Mouse (Mus musculus): Measurements from ENCODE around the gene Grin2a. TPM values are rescaled to one million over a fixed set of nuclear protein-coding genes. Genes with fewer than 3 reads are reported as not detected.

Grin2a gene
- total RNA-seq (2021): 100 to 1,000 TPM; 167 to 190 TPM
- long read RNA-seq, partial matches to known transcripts: 0 of 14 reads
- long read RNA-seq, other reads (novel, unspliced or antisense): 14 of 14 reads

DNA sequence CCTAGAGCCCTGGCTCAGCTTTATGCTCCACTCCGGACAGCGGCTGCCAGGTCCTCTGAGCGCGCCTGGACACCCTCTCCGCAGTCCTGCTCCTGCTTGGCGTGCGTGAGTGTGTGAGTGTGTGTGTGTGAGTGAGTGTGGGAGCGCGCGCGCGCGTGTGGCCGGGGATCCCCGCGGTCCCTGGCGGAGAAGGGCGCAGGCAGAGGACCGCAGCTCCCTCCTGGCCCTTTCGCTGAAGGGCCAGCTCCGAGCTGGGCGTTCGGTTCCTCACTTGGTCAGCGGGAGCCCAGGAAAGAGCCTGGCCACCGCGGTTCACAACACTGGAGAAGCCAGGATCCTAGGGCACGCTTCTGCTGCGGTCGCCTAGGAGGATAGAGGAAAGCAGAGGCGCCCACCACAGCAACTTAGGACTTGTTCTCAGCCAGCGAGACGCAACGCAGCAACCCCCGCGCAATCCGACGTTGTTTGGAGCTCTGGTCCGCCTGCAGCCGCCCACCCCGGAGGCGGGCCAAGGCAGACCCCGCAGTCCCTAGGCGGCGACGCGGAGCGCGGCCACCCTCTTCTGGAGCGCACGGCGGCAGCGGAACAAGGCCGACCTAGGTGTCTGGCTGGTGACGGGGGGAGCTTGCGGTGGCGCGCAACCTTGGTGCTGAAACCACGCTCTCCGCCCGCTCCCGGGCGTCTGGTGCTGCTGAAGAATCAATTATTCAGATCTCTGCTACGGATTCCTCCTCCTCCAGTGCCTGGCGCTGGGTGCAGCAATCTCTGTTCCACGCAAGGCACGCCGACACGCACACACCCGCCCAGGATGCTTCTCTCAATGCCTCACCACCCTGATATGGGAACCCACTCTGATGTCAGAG, at the start of gene Grin2a:
Grin2a (minus strand) TSS at position 610 of the 863 bp plus-strand sequence.
- DNase-seq (ENCODE audit: low spot score in 2 of 2): peak; percentile 58 to 69

GRCm38 (mm10) chr16:10035582-10036215, 40.3 kb upstream of the Grin2a start:
- DNase-seq (ENCODE audit: low spot score in 2 of 2): no peak

DNA sequence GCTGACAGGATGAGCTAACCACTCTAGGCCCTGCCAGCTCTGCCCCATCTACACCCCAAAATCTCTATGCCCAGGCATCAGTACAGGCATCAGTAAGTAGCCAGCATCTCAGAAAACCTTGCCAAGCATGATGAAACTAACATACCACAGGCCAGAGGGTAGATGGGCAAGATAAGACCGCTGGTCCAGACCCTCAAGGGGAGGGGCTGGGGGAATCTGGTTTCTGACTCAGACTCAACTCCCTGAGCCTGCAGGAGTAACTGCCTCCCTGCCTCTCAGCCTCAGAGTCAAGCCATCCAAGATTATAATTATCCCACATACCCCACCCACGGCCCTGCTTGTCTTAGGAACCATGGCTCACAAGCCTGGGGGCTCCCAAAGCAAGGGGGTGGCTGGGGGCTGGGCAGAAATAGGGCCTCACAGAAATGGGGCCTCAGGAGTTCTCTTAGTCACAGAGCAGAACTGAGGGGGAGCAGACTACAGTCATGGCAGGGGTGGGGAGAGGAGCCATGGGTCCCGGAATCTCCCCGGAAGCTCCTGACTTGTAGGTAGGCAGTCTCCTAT, 38.1 kb upstream of the Grin2a start:
- DNase-seq (ENCODE audit: low spot score in 2 of 2): no peak

GRCm38 (mm10) chr16:10031891-10032290, 36.5 kb upstream of the Grin2a start:
- DNase-seq (ENCODE audit: low spot score in 2 of 2): peak in 1 of 2 experiments; percentile 24

DNA sequence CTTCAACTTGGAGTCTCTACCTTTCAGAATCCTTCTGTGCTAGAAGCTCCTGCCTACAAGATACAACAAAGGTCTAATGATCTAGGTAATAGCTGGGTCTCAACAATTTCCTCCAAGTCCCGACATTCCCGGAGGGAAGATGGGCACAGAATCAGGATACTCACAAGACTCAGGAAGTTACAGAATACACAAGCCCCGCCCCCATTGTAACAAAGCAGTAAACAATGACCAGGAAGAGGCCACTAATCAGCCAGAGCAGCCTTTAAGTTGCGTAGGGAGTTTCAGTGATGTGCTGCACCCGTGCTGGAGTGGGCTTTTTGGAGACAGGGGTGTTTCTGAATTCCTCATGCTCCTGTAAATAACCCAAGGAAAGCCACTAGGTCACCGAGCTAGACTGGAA, 31.4 kb upstream of the Grin2a start:
- DNase-seq (ENCODE audit: low spot score in 2 of 2): no peak

- DNase-seq (ENCODE audit: low spot score in 2 of 2): no peak
These were observed 14.4 kb upstream of the Grin2a start for GRCm38 (mm10) chr16:10009743-10010142.

DNA sequence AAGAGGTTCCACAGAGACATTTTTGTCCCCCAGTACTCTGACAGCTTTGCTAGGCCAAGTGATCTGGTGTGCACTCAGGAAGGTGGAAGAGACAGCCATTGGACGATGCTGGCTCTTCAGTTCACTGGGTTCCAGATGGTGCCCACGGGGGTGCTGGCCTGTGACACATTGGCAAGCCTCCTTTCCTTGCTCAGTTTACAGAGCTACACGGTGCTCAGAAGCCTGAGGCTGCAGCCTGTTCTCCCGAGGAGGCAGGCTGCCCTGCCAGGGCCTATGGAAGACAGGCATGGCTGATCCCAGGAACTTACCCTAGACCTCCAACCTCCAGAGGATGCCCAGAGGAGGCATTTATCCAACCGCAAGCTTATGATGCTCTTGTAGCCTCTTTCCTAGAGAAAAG, 10.2 kb upstream of the Grin2a start:
- no peak for DNase-seq (ENCODE audit: low spot score in 2 of 2)

DNA sequence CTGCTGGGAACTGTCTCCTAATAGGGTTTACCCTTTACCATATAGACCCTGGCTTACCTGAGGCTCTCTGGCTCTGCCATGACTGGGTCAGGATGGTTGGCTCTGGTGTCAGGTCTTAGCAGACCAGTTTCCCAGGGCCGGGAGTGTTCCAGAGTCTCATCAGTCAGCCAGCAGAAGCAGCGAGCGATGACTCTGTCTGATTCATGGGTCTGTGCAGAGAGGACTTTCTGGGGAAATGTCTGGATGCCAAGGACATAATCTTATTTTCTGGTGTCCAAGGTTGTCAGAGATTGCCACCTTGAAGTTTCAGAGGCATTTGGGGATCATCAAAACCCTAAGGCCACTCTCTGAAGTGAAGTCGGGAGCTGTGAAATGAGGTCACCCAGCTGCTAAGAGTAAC, 8.7 kb upstream of the Grin2a start:
- DNase-seq (ENCODE audit: low spot score in 2 of 2): no peak

- DNase-seq (ENCODE audit: low spot score in 2 of 2): no peak
These were observed 7.6 kb upstream of the Grin2a start for GRCm38 (mm10) chr16:10003001-10003400.

GRCm38 (mm10) chr16:10001601-10002000, 6.2 kb upstream of the Grin2a start:
- DNase-seq (ENCODE audit: low spot score in 2 of 2): no peak

- no peak for DNase-seq (ENCODE audit: low spot score in 2 of 2)
These were observed 4.6 kb upstream of the Grin2a start for GRCm38 (mm10) chr16:9999926-10000325.

DNA sequence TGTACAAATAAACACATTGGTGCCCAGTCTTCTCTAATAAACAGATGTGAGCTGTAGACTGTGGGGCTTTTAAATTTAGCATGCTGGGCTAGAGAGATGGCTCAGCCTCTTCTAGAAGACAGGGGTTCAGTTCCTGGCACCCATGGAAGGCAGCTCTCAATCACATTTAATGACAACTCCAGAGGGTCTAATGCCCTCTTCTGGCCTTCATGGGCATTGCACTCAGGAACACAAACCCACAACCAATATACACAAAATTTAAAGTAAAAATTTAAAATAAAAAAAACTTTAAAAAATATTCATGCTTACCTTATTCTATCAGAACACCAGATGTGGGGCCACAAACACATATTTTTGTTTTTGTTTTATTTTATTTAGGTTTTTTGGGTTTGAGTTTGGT, 2.6 kb upstream of the Grin2a start:
- peak in 1 of 2 experiments; percentile 9 for DNase-seq (ENCODE audit: low spot score in 2 of 2)

DNA sequence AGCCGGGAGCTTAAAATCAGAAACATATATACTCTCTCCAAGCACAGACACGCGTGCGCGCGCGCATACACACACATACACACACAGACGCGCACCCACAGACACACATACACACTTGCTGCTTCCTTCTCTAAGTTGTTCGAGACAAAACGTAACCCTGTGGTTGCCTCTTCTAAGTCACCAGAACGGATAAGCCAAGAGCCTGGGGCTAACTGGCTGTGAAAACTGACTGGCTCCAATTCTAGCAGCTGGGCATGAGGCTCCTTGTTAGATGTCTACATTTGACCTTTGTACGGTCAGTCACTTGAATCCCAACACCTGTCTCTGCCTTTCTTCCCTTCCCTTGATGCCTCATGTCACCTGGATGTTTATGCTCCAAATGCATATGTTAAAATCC, 452 bp upstream of the Grin2a start:
- DNase-seq (ENCODE audit: low spot score in 2 of 2): peak in 1 of 2 experiments; percentile 6

DNA sequence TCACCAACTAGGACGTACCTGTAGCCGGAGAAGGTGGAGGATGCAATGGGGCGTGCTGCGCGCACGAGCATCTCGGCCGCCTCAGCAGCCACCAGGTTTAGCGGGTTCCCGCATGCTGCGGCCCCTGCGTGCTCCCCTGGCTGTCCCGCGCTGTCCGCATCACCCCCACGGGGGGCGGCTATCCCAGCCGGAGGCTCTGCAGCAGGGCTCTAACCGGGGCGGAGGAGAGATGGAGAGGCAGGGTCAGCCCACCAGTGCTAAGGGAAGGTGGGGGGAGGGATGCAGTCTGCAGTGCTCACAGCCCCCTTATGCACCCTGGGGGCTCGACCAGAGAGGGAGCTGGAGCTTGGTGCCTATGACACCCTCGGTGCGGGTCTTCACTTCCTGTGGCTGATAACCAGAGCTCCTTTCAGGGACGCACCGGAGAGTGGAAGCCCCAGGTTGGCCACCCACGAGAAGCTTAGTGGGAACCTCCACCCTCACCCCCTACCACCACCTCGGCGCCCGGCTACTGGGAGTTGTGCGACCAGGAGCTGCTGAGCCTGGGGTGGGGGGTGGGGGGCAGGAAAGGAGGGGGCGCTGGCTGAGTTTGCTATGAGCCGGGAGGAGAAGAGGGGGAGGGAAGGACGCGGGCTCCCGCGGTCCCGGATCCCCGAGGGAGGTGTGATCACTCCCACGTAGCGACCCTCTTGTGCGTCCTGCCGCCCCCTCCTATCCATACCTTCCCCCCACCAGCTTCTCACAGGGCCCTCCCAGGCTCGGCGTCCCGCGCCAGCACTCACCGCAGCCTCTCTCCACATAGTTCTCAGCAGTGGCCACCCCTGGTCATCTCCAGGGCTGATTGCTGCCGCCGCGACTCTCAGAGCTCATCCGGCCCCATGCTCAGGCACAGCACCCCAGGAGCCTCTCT, 1.1 kb downstream of the Grin2a start:
- DNase-seq (ENCODE audit: low spot score in 2 of 2): peak; percentile 47 to 62

GRCm38 (mm10) chr16:9993255-9994040, 1.9 kb downstream of the Grin2a start:
- DNase-seq (ENCODE audit: low spot score in 2 of 2): peak; percentile 80 to 85

DNA sequence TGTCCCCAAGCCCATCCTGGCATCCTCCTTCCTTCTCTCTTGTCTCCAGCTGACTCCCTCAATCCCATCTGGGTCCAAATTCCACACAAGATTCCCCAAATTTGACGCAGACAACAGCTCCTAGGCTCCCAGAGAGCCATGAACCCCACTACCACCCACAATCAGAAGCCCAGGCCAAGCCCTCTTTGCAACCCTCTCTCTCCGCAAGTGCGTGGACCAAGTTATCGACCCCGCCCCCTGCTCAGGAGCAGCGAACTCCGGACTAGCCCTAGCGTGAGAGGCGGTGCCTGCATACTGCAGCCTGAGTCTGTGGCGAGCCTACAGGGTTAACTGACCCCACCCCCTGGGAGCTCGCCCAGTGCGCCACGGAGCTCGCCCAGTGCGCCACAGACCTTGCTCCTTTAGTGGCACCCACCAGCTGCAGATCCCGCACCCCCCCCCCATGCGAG, 2.6 kb downstream of the Grin2a start:
- peak in 1 of 2 experiments; percentile 36 for DNase-seq (ENCODE audit: low spot score in 2 of 2)

DNA sequence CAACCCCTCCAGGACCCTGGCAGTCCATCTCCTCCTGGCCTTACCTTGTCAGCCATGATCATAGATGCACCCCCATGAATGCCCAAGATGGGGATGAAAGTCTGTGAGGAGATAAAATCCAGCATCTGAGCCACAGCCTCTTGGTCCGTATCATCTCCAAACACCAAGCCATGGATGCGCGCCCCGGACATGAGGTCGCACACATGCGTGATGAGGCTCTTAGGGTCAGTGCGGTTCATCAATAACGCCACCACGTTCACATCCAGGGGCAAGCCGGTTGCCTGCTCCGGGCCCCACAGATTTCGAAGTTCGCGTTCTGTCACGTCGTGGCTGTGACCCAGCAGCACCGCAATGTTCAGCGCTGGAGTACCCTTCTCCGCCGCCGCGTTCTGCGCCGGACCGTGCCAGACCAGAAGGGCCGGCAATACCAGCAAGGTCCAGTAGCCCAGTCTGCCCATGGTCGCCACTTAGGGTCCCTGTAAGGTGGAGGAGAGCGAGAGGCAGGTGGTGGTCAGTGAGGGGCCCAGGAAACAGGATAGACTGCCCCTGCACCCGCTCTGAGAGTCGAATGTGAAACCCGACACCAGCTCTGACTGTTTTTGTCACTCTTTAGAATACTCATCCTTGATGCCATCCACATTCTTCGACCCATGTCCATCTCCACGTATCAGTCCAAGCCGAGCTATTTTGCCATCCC, 3.1 kb downstream of the Grin2a start:
- DNase-seq (ENCODE audit: low spot score in 2 of 2): no peak

GRCm38 (mm10) chr16:9985041-9985440, 10.3 kb downstream of the Grin2a start:
- DNase-seq (ENCODE audit: low spot score in 2 of 2): no peak

DNA sequence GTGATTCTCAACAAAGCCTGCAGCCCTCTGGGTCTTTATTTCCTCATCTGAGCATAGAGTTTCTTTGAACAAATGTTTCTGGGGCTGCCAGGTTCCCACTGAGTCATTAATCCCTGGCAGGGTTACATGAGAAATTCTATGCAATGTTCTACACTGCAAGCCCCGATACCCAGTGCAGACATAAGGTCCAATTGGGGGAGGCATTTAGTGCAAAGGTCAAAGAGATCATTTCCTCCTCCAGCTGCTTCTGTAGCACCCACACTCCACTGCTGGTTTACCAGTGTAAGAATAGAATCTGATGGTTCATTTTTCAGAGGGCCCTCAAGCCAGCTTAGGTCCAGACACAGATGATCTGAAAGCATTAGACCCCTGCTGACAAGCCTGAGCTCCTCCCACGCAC, 14.7 kb downstream of the Grin2a start:
- no peak for DNase-seq (ENCODE audit: low spot score in 2 of 2)

Measured in layer of hippocampus, postnatal 10 days (tissue).